Mouse (Mus musculus) myocyte (in vitro differentiated cells): ENCODE results near the gene Hcrtr2. TPM values are rescaled to one million over a fixed set of nuclear protein-coding genes. Genes with fewer than 3 reads are reported as not detected.

ENCODE experiments used
- H3K27me3 ChIP-seq: one replicate; pipeline ENCODE4 v1.6.1; 2011; ENCODE audit not compliant: control insufficient read depth, insufficient read depth, insufficient read length
- H3K36me3 ChIP-seq: one replicate; pipeline ENCODE4 v1.6.1; 2011; ENCODE audit not compliant: control insufficient read depth, insufficient read depth
- H3K4me2 ChIP-seq: one replicate; pipeline ENCODE4 v1.6.1; 2011; ENCODE audit warnings: low read depth, control low read depth
- H3K4me3 ChIP-seq: one replicate; pipeline ENCODE4 v1.5.1; 2011; ENCODE audit warnings: mild to moderate bottlenecking, control low read depth, moderate library complexity
- H3K79me2 ChIP-seq: one replicate; pipeline ENCODE4 v1.6.1; 2011; ENCODE audit not compliant: control insufficient read depth, insufficient read depth
- H3ac ChIP-seq: one replicate; pipeline ENCODE4 v1.6.1; 2011; ENCODE audit not compliant: control insufficient read depth, insufficient read length
- CEBPB ChIP-seq: IDR thresholded peaks from 2 replicates; pipeline ENCODE4 v1.6.1; 2011; ENCODE audit warnings: mild to moderate bottlenecking, moderate library complexity; ENCODE audit not compliant: poor library complexity, insufficient read depth, severe bottlenecking
- E2F4 ChIP-seq: IDR thresholded peaks from one replicate; pipeline ENCODE4 v1.6.1; 2011; ENCODE audit warnings: mild to moderate bottlenecking, control low read depth, moderate library complexity; ENCODE audit not compliant: insufficient read depth
- MAX ChIP-seq: IDR thresholded peaks from one replicate; pipeline ENCODE4 v1.6.1; 2011; ENCODE audit warnings: low read depth, mild to moderate bottlenecking, control low read depth
- MYOD1 ChIP-seq, 3 experiments: IDR thresholded peaks; one replicate each; pipeline ENCODE4 v1.6.1; 2011; ENCODE audit warnings: control low read depth in 2 of 3, low read depth in 2 of 3, mild to moderate bottlenecking in 2 of 3, moderate library complexity in 1 of 3; ENCODE audit not compliant: insufficient read length in 2 of 3, control insufficient read depth in 1 of 3
- MYOG ChIP-seq, 3 experiments: IDR thresholded peaks; one replicate each; pipeline ENCODE4 v1.6.1; 2011; ENCODE audit warnings: control low read depth in 2 of 3, low read depth in 2 of 3, mild to moderate bottlenecking in 2 of 3; ENCODE audit not compliant: insufficient read length in 2 of 3, control insufficient read depth in 1 of 3, insufficient read depth in 1 of 3
- POLR2A ChIP-seq: IDR thresholded peaks from one replicate; pipeline ENCODE4 v1.6.1; 2011; ENCODE audit warnings: low read depth, mild to moderate bottlenecking, control low read depth, moderate library complexity; ENCODE audit not compliant: insufficient read length
- POLR2AphosphoS2 ChIP-seq: IDR thresholded peaks from one replicate; pipeline ENCODE4 v1.6.1; 2011; ENCODE audit warnings: low read depth, control low read depth; ENCODE audit not compliant: insufficient read length
- REST ChIP-seq: IDR thresholded peaks from one replicate; pipeline ENCODE4 v1.6.1; 2011; ENCODE audit warnings: mild to moderate bottlenecking, control low read depth, moderate library complexity; ENCODE audit not compliant: insufficient read depth, insufficient read length
- SRF ChIP-seq: IDR thresholded peaks from one replicate; pipeline ENCODE4 v1.6.1; 2011; ENCODE audit warnings: low read depth; ENCODE audit not compliant: control insufficient read depth, insufficient read length
- TCF12 ChIP-seq: IDR thresholded peaks from one replicate; pipeline ENCODE4 v1.6.1; 2011; ENCODE audit warnings: mild to moderate bottlenecking, control low read depth; ENCODE audit not compliant: poor library complexity, insufficient read depth, severe bottlenecking
- TCF3 ChIP-seq: IDR thresholded peaks from one replicate; pipeline ENCODE4 v1.6.1; 2011; ENCODE audit warnings: low read depth, control low read depth; ENCODE audit not compliant: insufficient read length
- USF1 ChIP-seq: IDR thresholded peaks from one replicate; pipeline ENCODE4 v1.6.1; 2011; ENCODE audit warnings: low read depth, mild to moderate bottlenecking, control low read depth, moderate library complexity
- polyA plus RNA-seq: library from polyadenylated mRNA; unstranded; fragments of >200 nt; fragmentation: generic; extraction: Trizol; gene quantifications from one replicate; pipeline ENCODE4 v1.2.1, GENCODE M21; 2012; ENCODE audit warnings: missing spikeins

The Hcrtr2 gene
- polyA plus RNA-seq, 1 experiment = not detected

GRCm38 (mm10) chr9:76217178-76217975 lies 106.3 kb downstream of the Hcrtr2 start:
- no peaks in the 10 kb centered on the region for H3K27me3 ChIP-seq
- H3K79me2 ChIP-seq = no peaks in the 10 kb centered on the region
- TF ChIP-seq POLR2AphosphoS2 (no peak), CEBPB (no peak), E2F4 (no peak), MYOD1 (IDR thresholded peaks at IDR 0.05; ENCODE audit: control insufficient read depth in 1 of 3, insufficient read length in 2 of 3, low read depth in 2 of 3) (no peak), TCF3 (no peak), MYOG (IDR thresholded peaks at IDR 0.05; ENCODE audit: control insufficient read depth in 1 of 3, insufficient read depth in 1 of 3, insufficient read length in 2 of 3, low read depth in 2 of 3) (no peak), POLR2A (no peak), SRF (no peak), MAX (no peak), TCF12 (no peak), REST (no peak)
- H3K4me3 ChIP-seq = no peak overlapping the region
- no peak overlapping the region for H3K4me2 ChIP-seq
- H3K36me3 ChIP-seq = no peaks in the 10 kb centered on the region
- no peak overlapping the region for H3ac ChIP-seq

GRCm38 (mm10) chr9:76214678-76215077 lies 109.0 kb downstream of the Hcrtr2 start:
- Histone ChIP-seq H3K4me3 (no peak overlapping the region), H3ac (no peak overlapping the region), H3K4me2 (no peak overlapping the region), H3K36me3 (no peaks in the 10 kb centered on the region), H3K27me3 (no peaks in the 10 kb centered on the region), H3K79me2 (no peaks in the 10 kb centered on the region)
- TF ChIP-seq USF1 (no peak), CEBPB (no peak), TCF12 (no peak), TCF3 (no peak), POLR2A (no peak), MYOD1 (IDR thresholded peaks at IDR 0.05; ENCODE audit: control insufficient read depth in 1 of 3, insufficient read length in 2 of 3, low read depth in 2 of 3) (no peak), POLR2AphosphoS2 (no peak), MYOG (IDR thresholded peaks at IDR 0.05; ENCODE audit: control insufficient read depth in 1 of 3, insufficient read depth in 1 of 3, insufficient read length in 2 of 3, low read depth in 2 of 3) (no peak), E2F4 (no peak), MAX (no peak), REST (no peak), SRF (no peak)

DNA sequence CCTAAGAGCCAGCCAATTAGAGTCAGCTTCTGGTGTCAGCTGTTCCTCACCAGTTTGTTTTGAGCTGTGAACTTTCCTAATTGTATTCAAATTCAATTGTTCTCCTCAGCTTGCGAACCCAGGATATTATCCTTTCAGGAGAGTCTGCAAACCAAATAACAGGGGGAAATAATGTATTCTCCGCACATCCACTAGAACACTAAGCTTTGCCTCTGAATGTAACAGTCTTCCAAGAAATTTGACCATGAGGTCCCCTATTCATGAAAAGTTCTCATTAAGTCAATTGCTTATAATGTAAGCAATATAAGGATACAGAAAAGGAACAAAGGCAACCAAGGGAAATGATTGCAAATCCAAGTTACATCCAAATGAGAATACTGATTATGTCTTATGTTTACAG lies 110.1 kb downstream of the Hcrtr2 start, which contains the start of gene Gfral:
Gfral (minus strand) TSS at position 101 of the 400 bp plus-strand sequence.
- Histone ChIP-seq H3K4me2 (no peak within 1 kb of the TSS), H3K36me3 (no peaks in the 10 kb centered on the region), H3K4me3 (no peak within 1 kb of the TSS), H3ac (no peak within 1 kb of the TSS), H3K79me2 (no peaks in the 10 kb centered on the region), H3K27me3 (no peaks in the 10 kb centered on the region)
- TF ChIP-seq POLR2AphosphoS2 (no peak), POLR2A (no peak), REST (no peak), TCF12 (no peak), E2F4 (no peak), USF1 (no peak), TCF3 (no peak), SRF (no peak), MYOG (IDR thresholded peaks at IDR 0.05; ENCODE audit: control insufficient read depth in 1 of 3, insufficient read depth in 1 of 3, insufficient read length in 2 of 3, low read depth in 2 of 3) (no peak), MAX (no peak), MYOD1 (IDR thresholded peaks at IDR 0.05; ENCODE audit: control insufficient read depth in 1 of 3, insufficient read length in 2 of 3, low read depth in 2 of 3) (no peak), CEBPB (no peak)

- no peaks in the 10 kb centered on the region for H3K36me3 ChIP-seq
- TF ChIP-seq MYOG (IDR thresholded peaks at IDR 0.05; ENCODE audit: control insufficient read depth in 1 of 3, insufficient read depth in 1 of 3, insufficient read length in 2 of 3, low read depth in 2 of 3) (no peak), TCF12 (no peak), E2F4 (no peak), REST (no peak), POLR2AphosphoS2 (no peak), MYOD1 (IDR thresholded peaks at IDR 0.05; ENCODE audit: control insufficient read depth in 1 of 3, insufficient read length in 2 of 3, low read depth in 2 of 3) (no peak), TCF3 (no peak), SRF (no peak), MAX (no peak)
- no peak overlapping the region for H3ac ChIP-seq
- H3K79me2 ChIP-seq = no peaks in the 10 kb centered on the region
- H3K27me3 ChIP-seq = no peaks in the 10 kb centered on the region
- H3K4me2 ChIP-seq = no peak overlapping the region
- H3K4me3 ChIP-seq = no peak overlapping the region
These were observed 126.7 kb downstream of the Hcrtr2 start for GRCm38 (mm10) chr9:76196917-76197316.
